Mouse (Mus musculus) liver, postnatal 0 days (tissue): ENCODE measurements around the gene Otor.

Source experiments
- CTCF ChIP-seq: sonication (generic); IDR thresholded peaks from 2 replicates; pipeline ENCODE4 v1.5.1; 2016; ENCODE audit warnings: antibody characterized with exemption, low read depth
- EP300 ChIP-seq: IDR thresholded peaks from 2 replicates; pipeline ENCODE4 v1.6.1; 2016; ENCODE audit warnings: antibody characterized with exemption, low read depth, mild to moderate bottlenecking

- TF ChIP-seq CTCF = peak; percentile 70
- no peak for TF ChIP-seq EP300
Measured at GRCm38 (mm10) chr2:143093726-143094125, 15.5 kb downstream of the Otor start.
